Mouse (Mus musculus) hindbrain, embryonic 14.5 days (tissue): Measurements from ENCODE around the gene Wdr45. TPM values are rescaled to one million over a fixed set of nuclear protein-coding genes. Genes with fewer than 3 reads are reported as not detected.
"Not testable (repeated sequence)": the region's sequence is repeated elsewhere in the genome, so short reads cannot be mapped to it uniquely, and the experiment has no call there.

ENCODE experiments used
- ATAC-seq: fragments of 200-750 bp; cut with Nextera tagmentation; 2 replicates; pipeline ENCODE4 v1.8.0; 2017; ENCODE audit warnings: moderate number of reproducible peaks, mild to moderate bottlenecking, moderate TSS enrichment, moderate library complexity; ENCODE audit not compliant: low FRiP score
- DNase-seq: peaks from one replicate; pipeline ENCODE4 v3.0.0-alpha.2; 2015; ENCODE audit warnings: low spot score
- H3K27ac ChIP-seq: fragments of 300-500 bp; sonication (generic); 2 replicates; pipeline ENCODE4 v1.5.1; 2014; ENCODE audit warnings: mild to moderate bottlenecking, moderate library complexity
- H3K27me3 ChIP-seq: fragments of 300-500 bp; sonication (generic); 2 replicates; pipeline ENCODE4 v1.6.1; 2014; ENCODE audit warnings: mild to moderate bottlenecking, low read length, mixed read lengths; ENCODE audit not compliant: control insufficient read depth, insufficient read depth
- H3K36me3 ChIP-seq: fragments of 300-500 bp; sonication (generic); replicated peaks from 2 replicates; pipeline ENCODE4 v1.6.1; 2014; ENCODE audit not compliant: control insufficient read depth, insufficient read depth
- H3K4me1 ChIP-seq: fragments of 300-500 bp; sonication (generic); replicated peaks from 2 replicates; pipeline ENCODE4 v1.6.1; 2014; ENCODE audit warnings: antibody characterized with exemption, low read length, mixed read lengths; ENCODE audit not compliant: control insufficient read depth, insufficient read depth
- H3K4me2 ChIP-seq: fragments of 300-500 bp; sonication (generic); replicated peaks from 2 replicates; pipeline ENCODE4 v1.6.1; 2014; ENCODE audit warnings: mild to moderate bottlenecking, moderate library complexity
- H3K4me3 ChIP-seq: fragments of 300-500 bp; sonication (generic); replicated peaks from 2 replicates; pipeline ENCODE4 v1.5.1; 2014; ENCODE audit warnings: mild to moderate bottlenecking, low read length
- H3K9ac ChIP-seq: fragments of 300-500 bp; sonication (generic); 2 replicates; pipeline ENCODE4 v1.6.1; 2014
- H3K9me3 ChIP-seq: fragments of 300-500 bp; sonication (generic); 2 replicates; pipeline ENCODE4 v1.6.1; 2016; ENCODE audit warnings: low read length; ENCODE audit not compliant: control insufficient read depth
- WGBS: fragments of 180-500 bp; shearing (Covaris S2); extraction: QIAGEN DNeasy Blood & Tissue Kit; methylation state at CpG from one replicate; pipeline ENCODE4 v1.1.7; 2014; 5-methylcytosine and 5-hydroxymethylcytosine counted together
- polyA plus RNA-seq: library from polyadenylated mRNA; unstranded; fragments of >200 nt; fragmentation: Nextera tagmentation; extraction: Ambion mirVana; gene quantifications from 2 replicates; pipeline ENCODE4 v1.2.1, GENCODE M21; 2014

Wdr45 gene
- polyA plus RNA-seq, 1 experiment from 2014 or later: 20.6 TPM

DNA sequence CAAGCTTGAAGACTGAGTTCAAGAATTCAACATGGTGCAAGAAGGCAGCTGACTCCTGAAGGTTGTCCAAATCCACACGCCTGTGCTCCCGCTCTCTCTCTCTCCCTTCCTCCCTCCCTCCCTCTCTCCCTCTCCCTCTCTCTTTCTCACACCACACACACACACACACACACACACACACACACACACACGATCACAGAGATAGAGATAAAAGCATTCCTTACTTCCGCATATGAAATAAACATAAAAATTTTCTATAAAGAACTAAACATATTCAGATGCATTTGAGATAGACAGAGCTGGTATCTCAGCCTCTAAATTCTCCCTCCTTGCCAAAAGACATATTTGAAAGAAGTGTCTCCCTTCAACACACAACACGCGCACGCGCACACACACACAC is 31.3 kb downstream of the Wdr45 start:
- Histone ChIP-seq H3K9ac (no peak overlapping the region), H3K4me1 (0 out of 2 replicates have a peak, but pooled peaks cover 5% of the 10 kb centered on the region), H3K27ac (no peak overlapping the region), H3K4me2 (no peak overlapping the region), H3K36me3 (no peaks in the 10 kb centered on the region), H3K27me3 (no peaks in the 10 kb centered on the region), H3K9me3 (no peaks in the 10 kb centered on the region), H3K4me3 (no peak overlapping the region)
- WGBS: 93% methylated on average over 8 of the region's 8 CpGs
- ATAC-seq: no peak
- DNase-seq: no peak

DNA sequence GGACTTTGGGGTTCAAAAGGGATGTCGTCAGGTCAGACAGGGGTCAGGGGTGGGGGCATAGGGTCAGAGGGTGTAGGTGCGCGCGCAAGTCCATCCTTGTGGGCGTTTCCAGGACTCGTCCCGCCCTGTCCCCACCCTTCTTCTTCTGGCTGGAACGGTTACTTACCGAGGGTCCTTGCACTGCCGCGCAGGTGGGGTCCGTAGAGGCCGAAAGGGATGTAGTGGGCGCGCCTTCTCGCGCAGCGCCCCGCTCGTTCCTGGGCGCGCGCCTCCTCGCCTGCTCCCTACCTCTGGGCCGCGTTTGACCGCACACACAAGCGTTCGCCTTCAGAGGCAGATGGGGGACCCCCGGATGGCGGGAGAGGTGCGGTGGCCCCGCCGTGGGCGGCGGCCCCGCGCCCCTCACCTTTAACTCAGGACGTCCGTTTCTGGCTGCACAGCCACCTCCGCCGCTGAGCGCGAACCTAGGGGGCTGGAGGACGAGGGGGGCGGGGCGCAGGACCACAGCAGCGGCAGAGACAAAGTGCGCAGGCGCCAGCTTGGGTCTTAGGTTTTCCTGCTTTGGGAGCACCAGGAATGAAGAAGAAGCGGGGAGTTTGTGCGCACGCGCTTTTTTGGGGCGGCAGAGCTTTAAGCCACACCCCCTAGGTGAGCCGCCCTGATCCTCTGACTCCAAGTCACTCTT is 36.4 kb downstream of the Wdr45 start, which contains the start of gene Ccdc120:
Ccdc120 (minus strand) TSS at position 474 of the 685 bp plus-strand sequence.
- no peaks in the 10 kb centered on the region for H3K27me3 ChIP-seq
- peak within 1 kb of the TSS; percentile 63 for H3K4me3 ChIP-seq
- H3K36me3 ChIP-seq: no peaks in the 10 kb centered on the region
- peak within 1 kb of the TSS; percentile 79 for H3K9ac ChIP-seq
- H3K4me1 ChIP-seq: 0 out of 2 replicates have a peak, but pooled peaks cover 5% of the 10 kb centered on the region
- H3K9me3 ChIP-seq: no peaks in the 10 kb centered on the region
- peak within 1 kb of the TSS; percentile 47; the same call in 1 of the 2 replicates for H3K27ac ChIP-seq
- ATAC-seq (peak; percentile 91), DNase-seq (peak; percentile 86)
- WGBS: 12% methylated on average over 53 of the region's 56 CpGs
- H3K4me2 ChIP-seq: peak within 1 kb of the TSS; percentile 59

DNA sequence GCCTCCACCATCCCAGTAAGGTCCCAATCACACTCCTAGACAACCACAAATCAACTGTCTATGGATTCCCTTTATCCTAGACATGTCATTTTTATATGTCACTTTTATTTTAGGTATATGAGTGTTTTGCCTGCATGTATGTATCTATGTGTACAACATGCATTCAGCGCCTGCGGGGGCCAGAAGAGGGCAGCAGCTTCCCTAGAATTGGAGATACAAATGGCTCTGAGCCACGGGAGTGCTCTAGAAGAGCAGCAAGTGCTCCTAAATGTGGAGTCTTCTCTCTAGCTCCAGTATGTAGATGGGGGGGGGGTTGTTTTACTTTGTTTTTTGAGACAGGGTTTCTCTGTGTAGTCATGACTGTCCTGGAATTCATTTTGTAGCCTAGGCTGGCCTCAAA is 39.5 kb downstream of the Wdr45 start:
- H3K27me3 ChIP-seq, H3K36me3 ChIP-seq, H3K4me1 ChIP-seq, H3K27ac ChIP-seq, DNase-seq, ATAC-seq, H3K4me3 ChIP-seq, H3K4me2 ChIP-seq, H3K9me3 ChIP-seq, H3K9ac ChIP-seq: not testable (repeated sequence)
- 14% methylated on average over 3 of the region's 3 CpGs for WGBS

DNA sequence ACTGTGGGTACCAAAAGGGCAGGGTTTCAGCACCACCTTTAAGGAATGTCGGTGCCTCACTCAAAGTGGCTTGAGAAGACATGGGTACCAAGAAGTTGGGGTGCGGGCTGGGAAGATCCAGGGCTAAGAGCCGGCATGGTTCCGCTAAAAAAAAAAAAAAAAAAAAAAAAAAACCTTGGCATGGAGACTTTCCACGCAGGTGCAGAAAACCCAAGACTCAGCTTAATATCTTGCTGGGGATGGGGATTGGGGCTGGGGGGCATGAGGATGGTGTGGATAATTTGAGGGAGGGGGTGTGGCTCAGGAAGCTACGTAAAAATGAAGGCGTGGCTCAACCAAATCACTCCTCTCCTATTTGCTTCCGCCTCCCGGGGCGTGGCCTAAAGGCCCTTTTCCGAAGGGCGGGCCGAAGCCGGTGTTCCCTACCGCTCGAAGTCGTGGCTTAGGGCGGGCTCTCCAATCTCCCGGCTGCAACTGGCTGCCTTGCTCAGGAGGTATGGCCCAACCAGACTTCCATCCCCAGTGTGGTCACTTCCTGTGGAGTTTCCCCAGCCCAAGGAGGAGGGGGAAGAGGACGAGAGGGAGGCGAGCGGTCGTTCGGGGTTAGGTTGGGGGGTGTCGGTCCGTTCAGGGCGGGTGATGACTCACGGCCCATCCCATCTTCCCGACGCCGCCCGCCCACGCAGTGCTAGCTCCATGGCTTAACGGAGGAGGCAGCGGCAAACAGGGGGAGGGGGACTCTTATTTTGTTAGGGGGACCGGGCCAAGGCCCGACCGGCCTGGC is 48.2 kb downstream of the Wdr45 start, which contains the start of gene Tfe3:
Tfe3 (plus strand) TSS at position 424 of the 784 bp plus-strand sequence.
- peak within 1 kb of the TSS; percentile 65 for H3K9ac ChIP-seq
- H3K9me3 ChIP-seq: no peaks in the 10 kb centered on the region
- H3K36me3 ChIP-seq: peaks cover 8% of the 10 kb centered on the region; the same call in 1 of the 2 replicates
- peak within 1 kb of the TSS; percentile 67 for H3K4me2 ChIP-seq
- peaks cover 6% of the 10 kb centered on the region; the same call in 1 of the 2 replicates for H3K4me1 ChIP-seq
- H3K27ac ChIP-seq: peak within 1 kb of the TSS; percentile 57; the same call in 1 of the 2 replicates
- peak; percentile 84 for DNase-seq
- 9% methylated on average over 33 of the region's 38 CpGs for WGBS
- peak within 1 kb of the TSS; percentile 60 for H3K4me3 ChIP-seq
- H3K27me3 ChIP-seq: no peaks in the 10 kb centered on the region
- ATAC-seq: peak; percentile 95

DNA sequence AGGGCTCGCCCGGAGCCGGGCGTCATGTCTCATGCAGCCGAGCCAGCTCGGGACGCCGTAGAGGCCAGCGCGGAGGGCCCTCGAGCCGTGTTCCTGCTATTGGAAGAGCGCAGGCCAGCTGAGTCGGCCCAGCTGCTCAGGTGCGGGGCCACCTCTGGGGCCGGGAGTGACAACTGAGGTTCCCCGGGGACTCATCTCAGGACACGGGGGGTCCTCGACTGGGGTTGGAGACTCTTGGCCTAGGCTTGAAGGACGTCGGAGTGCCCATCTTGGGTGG is 48.7 kb downstream of the Wdr45 start:
- no peaks in the 10 kb centered on the region for H3K27me3 ChIP-seq
- H3K9ac ChIP-seq: peak overlapping the region; percentile 65
- DNase-seq (no peak), ATAC-seq (0 out of 2 replicates have a peak, but pooled peaks have one; percentile 4)
- peak overlapping the region; percentile 67 for H3K4me2 ChIP-seq
- H3K9me3 ChIP-seq: no peaks in the 10 kb centered on the region
- H3K4me3 ChIP-seq: peak overlapping the region; percentile 60
- WGBS: 20% methylated on average over 21 of the region's 21 CpGs
- H3K36me3 ChIP-seq: peaks cover 13% of the 10 kb centered on the region; the same call in 1 of the 2 replicates
- peaks cover 6% of the 10 kb centered on the region; the same call in 1 of the 2 replicates for H3K4me1 ChIP-seq
- peak overlapping the region; percentile 57; the same call in 1 of the 2 replicates for H3K27ac ChIP-seq

DNA sequence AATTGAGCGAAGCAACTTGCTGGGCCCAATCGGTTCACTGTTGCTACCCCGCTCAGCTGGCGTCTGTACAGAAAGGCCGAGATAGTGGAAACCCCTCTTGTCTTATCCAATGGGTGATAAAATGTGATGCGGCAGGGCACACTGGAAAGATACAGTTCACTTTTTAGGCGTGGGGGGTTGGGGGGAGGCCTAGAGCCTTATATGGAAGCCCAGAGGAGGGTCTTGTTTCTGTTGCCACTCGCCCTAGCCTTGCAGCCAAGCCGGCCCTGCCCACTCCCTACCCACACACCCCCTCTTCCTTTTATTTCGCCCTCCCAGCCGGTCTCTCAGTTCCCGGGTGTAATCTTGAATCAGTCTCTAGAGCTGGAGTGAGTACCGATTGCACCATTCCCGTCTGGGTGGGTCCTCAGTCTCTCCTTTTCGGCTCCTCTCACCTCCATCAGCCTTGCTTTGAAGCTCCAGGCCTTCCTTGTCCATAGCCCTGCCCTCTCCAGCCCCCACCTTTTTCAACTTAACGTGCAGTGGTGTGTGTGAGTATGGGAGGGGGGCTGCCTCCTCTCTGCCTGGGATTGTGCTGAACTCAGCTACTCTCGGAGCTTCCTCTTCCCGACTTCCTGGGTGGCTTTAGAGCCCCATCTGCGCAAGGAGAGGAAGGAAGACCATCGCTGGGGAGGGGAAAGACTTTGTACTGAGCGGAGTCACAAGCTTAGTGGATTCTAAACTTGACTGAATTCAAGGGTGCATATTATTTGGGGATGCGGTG is 49.7 kb downstream of the Wdr45 start:
- Histone ChIP-seq H3K9me3 (no peaks in the 10 kb centered on the region), H3K27ac (no peak overlapping the region), H3K27me3 (no peaks in the 10 kb centered on the region), H3K9ac (peak overlapping the region; percentile 65), H3K36me3 (peaks cover 22% of the 10 kb centered on the region; the same call in 1 of the 2 replicates), H3K4me3 (peak overlapping the region; percentile 60), H3K4me1 (peaks cover 6% of the 10 kb centered on the region; the same call in 1 of the 2 replicates), H3K4me2 (peak overlapping the region; percentile 67)
- 11% methylated on average over 21 of the region's 22 CpGs for WGBS
- ATAC-seq (no peak), DNase-seq (no peak)

DNA sequence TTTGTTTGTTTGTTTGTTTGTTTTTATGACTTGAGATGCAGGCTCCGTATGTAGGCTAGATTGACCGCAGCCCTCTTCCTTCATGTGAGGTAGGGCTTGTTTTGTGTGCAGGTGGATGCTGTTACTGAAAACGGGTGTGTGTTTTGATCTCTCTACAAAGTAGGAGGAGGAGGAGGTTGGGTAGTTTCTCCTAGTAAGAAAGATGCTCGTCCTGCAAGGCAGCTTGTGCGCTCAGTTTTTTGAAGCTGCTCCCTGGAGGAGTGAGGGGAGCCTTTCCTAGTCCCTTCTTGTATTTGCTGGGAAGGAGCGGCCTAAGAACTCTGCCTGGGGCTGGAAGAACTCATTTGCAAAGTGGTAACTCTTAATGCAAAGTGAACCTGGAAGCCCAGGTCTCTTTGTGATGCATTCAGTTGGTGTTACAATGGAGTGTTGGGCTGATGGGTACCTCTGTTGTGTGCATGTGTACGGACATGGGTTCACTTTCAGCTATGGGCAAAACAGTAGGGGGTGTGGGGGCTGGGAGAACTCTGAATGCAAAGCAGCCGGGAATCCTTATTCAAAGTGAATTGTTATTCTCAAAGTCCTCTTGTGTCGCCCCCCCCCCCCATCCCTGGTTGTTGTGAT is 50.6 kb downstream of the Wdr45 start:
- peaks cover 6% of the 10 kb centered on the region; the same call in 1 of the 2 replicates for H3K4me1 ChIP-seq
- no peak overlapping the region for H3K27ac ChIP-seq
- 18% methylated on average over 9 of the region's 9 CpGs for WGBS
- H3K27me3 ChIP-seq: no peaks in the 10 kb centered on the region
- H3K4me3 ChIP-seq: peak overlapping the region; percentile 60
- 0 out of 2 replicates have a peak overlapping the region, but pooled peaks have one; percentile 65 for H3K9ac ChIP-seq
- DNase-seq (no peak), ATAC-seq (no peak)
- no peaks in the 10 kb centered on the region for H3K9me3 ChIP-seq
- H3K36me3 ChIP-seq: peaks cover 29% of the 10 kb centered on the region; the same call in 1 of the 2 replicates
- peak overlapping the region; percentile 67 for H3K4me2 ChIP-seq

DNA sequence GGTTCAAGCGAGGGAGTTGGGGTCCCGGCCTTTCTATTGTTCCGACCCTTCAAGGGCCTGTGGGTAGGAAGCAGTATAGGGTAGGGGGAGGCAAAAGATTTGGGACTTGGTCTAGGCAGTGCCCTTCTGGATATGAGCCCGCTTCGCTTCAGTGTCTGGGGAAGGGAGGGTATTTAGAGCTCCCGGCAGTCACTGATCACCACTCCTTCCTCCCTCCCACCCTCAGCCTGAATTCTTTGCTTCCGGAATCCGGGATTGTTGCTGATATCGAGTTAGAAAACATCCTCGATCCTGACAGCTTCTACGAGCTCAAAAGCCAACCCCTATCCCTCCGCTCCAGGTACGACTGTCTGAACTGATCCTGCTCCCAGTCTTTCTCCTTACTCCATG is 51.1 kb downstream of the Wdr45 start:
- peak overlapping the region; percentile 65; the same call in 1 of the 2 replicates for H3K9ac ChIP-seq
- ATAC-seq: no peak
- peaks cover 6% of the 10 kb centered on the region; the same call in 1 of the 2 replicates for H3K4me1 ChIP-seq
- peak overlapping the region; percentile 67 for H3K4me2 ChIP-seq
- no peaks in the 10 kb centered on the region for H3K27me3 ChIP-seq
- DNase-seq: no peak
- peaks cover 33% of the 10 kb centered on the region for H3K36me3 ChIP-seq
- no peaks in the 10 kb centered on the region for H3K9me3 ChIP-seq
- H3K4me3 ChIP-seq: peak overlapping the region; percentile 60
- 21% methylated on average over 13 of the region's 13 CpGs for WGBS
- H3K27ac ChIP-seq: peak overlapping the region; percentile 38; the same call in 1 of the 2 replicates
